Mouse (Mus musculus) embryonic facial prominence, embryonic 14.5 days (tissue): ENCODE measurements around the gene Hist2h2bb. TPM values are rescaled to one million over a fixed set of nuclear protein-coding genes. Genes with fewer than 3 reads are reported as not detected.
"Not testable (repeated sequence)": the region's sequence is repeated elsewhere in the genome, so short reads cannot be mapped to it uniquely, and the experiment has no call there.

Source experiments
- ATAC-seq: fragments of 200-750 bp; cut with Nextera tagmentation; 2 replicates; pipeline ENCODE4 v1.8.0; 2017; ENCODE audit warnings: low read depth, moderate number of reproducible peaks, moderate TSS enrichment
- DNase-seq: peaks from one replicate; pipeline ENCODE4 v3.0.0-alpha.2; 2015; ENCODE audit warnings: low spot score
- H3K27ac ChIP-seq: fragments of 300-500 bp; sonication (generic); replicated peaks from 2 replicates; pipeline ENCODE4 v1.5.1; 2014; ENCODE audit warnings: low read depth, mild to moderate bottlenecking, low read length, moderate library complexity
- H3K27me3 ChIP-seq: fragments of 300-500 bp; sonication (generic); replicated peaks from 2 replicates; pipeline ENCODE4 v1.6.1; 2014; ENCODE audit warnings: low read length; ENCODE audit not compliant: control insufficient read depth, insufficient read depth
- H3K36me3 ChIP-seq: fragments of 300-500 bp; sonication (generic); 2 replicates; pipeline ENCODE4 v1.6.1; 2014; ENCODE audit warnings: low read length, mixed read lengths; ENCODE audit not compliant: control insufficient read depth, insufficient read depth
- H3K4me1 ChIP-seq: fragments of 300-500 bp; sonication (generic); 2 replicates; pipeline ENCODE4 v1.6.1; 2014; ENCODE audit warnings: antibody characterized with exemption, low read length; ENCODE audit not compliant: control insufficient read depth, insufficient read depth
- H3K4me2 ChIP-seq: fragments of 300-500 bp; sonication (generic); 2 replicates; pipeline ENCODE4 v1.6.1; 2014; ENCODE audit warnings: low read depth, mild to moderate bottlenecking, low read length, moderate library complexity, mixed read lengths
- H3K4me3 ChIP-seq: fragments of 300-500 bp; sonication (generic); 2 replicates; pipeline ENCODE4 v1.5.1; 2014; ENCODE audit warnings: low read depth, mild to moderate bottlenecking, low read length
- H3K9ac ChIP-seq: fragments of 300-500 bp; sonication (generic); 2 replicates; pipeline ENCODE4 v1.6.1; 2014; ENCODE audit warnings: low read depth, mild to moderate bottlenecking, low read length, moderate library complexity, mixed read lengths
- H3K9me3 ChIP-seq: fragments of 300-500 bp; sonication (generic); 2 replicates; pipeline ENCODE4 v1.6.1; 2016; ENCODE audit warnings: low read length; ENCODE audit not compliant: control insufficient read depth
- WGBS: fragments of 180-500 bp; shearing (Covaris S2); extraction: QIAGEN DNeasy Blood & Tissue Kit; methylation state at CpG from one replicate; pipeline ENCODE4 v1.1.7; 2014; 5-methylcytosine and 5-hydroxymethylcytosine counted together
- polyA plus RNA-seq: library from polyadenylated mRNA; unstranded; fragments of >200 nt; fragmentation: Nextera tagmentation; extraction: Ambion mirVana; gene quantifications from 2 replicates; pipeline ENCODE4 v1.2.1, GENCODE M21; 2014

Hist2h2bb gene
- polyA plus RNA-seq, 1 experiment from 2014 or later = 12.7 TPM

GRCm38 (mm10) chr3:96237904-96238511 is 31.5 kb upstream of the Hist2h2bb start:
- Histone ChIP-seq H3K4me1 (peaks cover 17% of the 10 kb centered on the region), H3K9ac (peak overlapping the region; percentile 70), H3K4me3 (peak overlapping the region; percentile 47), H3K27ac (peak overlapping the region; percentile 81), H3K4me2 (peak overlapping the region; percentile 62), H3K27me3 (no peaks in the 10 kb centered on the region), H3K36me3 (no peaks in the 10 kb centered on the region), H3K9me3 (no peaks in the 10 kb centered on the region)
- WGBS = under 1% methylated on average over 12 of the region's 12 CpGs
- DNase-seq (peak; percentile 45), ATAC-seq (no peak)

- not testable (repeated sequence) for H3K27me3 ChIP-seq, H3K36me3 ChIP-seq, DNase-seq, H3K9me3 ChIP-seq
- H3K4me2 ChIP-seq = peak within 1 kb of the TSS; percentile 62
- H3K4me1 ChIP-seq = peaks cover 23% of the 10 kb centered on the region
- peak; percentile 91 for ATAC-seq
- H3K27ac ChIP-seq = peak within 1 kb of the TSS; percentile 81
- 0% methylated on average over 3 of the region's 68 CpGs for WGBS
- H3K4me3 ChIP-seq = peak within 1 kb of the TSS; percentile 47
- peak within 1 kb of the TSS; percentile 70 for H3K9ac ChIP-seq
These were observed 30.4 kb upstream of the Hist2h2bb start, which contains the start of gene Hist2h3c2 for GRCm38 (mm10) chr3:96238954-96239793. Gene Hist2h3c2, minus strand, starts transcription at chr3:96239127.

- peak; percentile 82 for ATAC-seq
- H3K4me3 ChIP-seq = peak within 1 kb of the TSS; percentile 31
- H3K9me3 ChIP-seq, H3K27me3 ChIP-seq, H3K36me3 ChIP-seq: not testable (repeated sequence)
- H3K4me1 ChIP-seq = peaks cover 29% of the 10 kb centered on the region
- peak within 1 kb of the TSS; percentile 52 for H3K4me2 ChIP-seq
- WGBS = 20% methylated on average over 6 of the region's 85 CpGs
- peak; percentile 80 for DNase-seq
- H3K27ac ChIP-seq = peak within 1 kb of the TSS; percentile 95
- H3K9ac ChIP-seq = peak within 1 kb of the TSS; percentile 62
These were observed 29.4 kb upstream of the Hist2h2bb start, which contains the start of gene Hist2h2aa2 for GRCm38 (mm10) chr3:96239949-96240798. Gene Hist2h2aa2, minus strand, starts transcription at chr3:96240276.

GRCm38 (mm10) chr3:96240799-96241197 is 28.8 kb upstream of the Hist2h2bb start:
- DNase-seq (no peak), ATAC-seq (no peak)
- Histone ChIP-seq H3K36me3 (no peaks in the 10 kb centered on the region), H3K27ac (peak overlapping the region; percentile 95), H3K4me2 (peak overlapping the region; percentile 52), H3K9ac (peak overlapping the region; percentile 62), H3K4me3 (peak overlapping the region; percentile 29), H3K9me3 (no peaks in the 10 kb centered on the region), H3K4me1 (peaks cover 29% of the 10 kb centered on the region), H3K27me3 (no peaks in the 10 kb centered on the region)
- WGBS = 78% methylated on average over 9 of the region's 9 CpGs

GRCm38 (mm10) chr3:96243921-96244572 is 25.5 kb upstream of the Hist2h2bb start:
- peak overlapping the region; percentile 74 for H3K4me2 ChIP-seq
- H3K36me3 ChIP-seq = no peaks in the 10 kb centered on the region
- no peak for DNase-seq
- no peak for ATAC-seq
- peaks cover 21% of the 10 kb centered on the region for H3K4me1 ChIP-seq
- peak overlapping the region; percentile 82 for H3K9ac ChIP-seq
- peak overlapping the region; percentile 98 for H3K27ac ChIP-seq
- H3K4me3 ChIP-seq = peak overlapping the region; percentile 54; the same call in 1 of the 2 replicates
- WGBS = 78% methylated on average over 7 of the region's 7 CpGs
- no peaks in the 10 kb centered on the region for H3K9me3 ChIP-seq
- H3K27me3 ChIP-seq = no peaks in the 10 kb centered on the region

- H3K27me3 ChIP-seq, H3K9me3 ChIP-seq, H3K36me3 ChIP-seq: not testable (repeated sequence)
- Histone ChIP-seq H3K4me2 (peak within 1 kb of the TSS; percentile 74), H3K4me1 (peaks cover 21% of the 10 kb centered on the region), H3K9ac (peak within 1 kb of the TSS; percentile 82), H3K4me3 (peak within 1 kb of the TSS; percentile 54), H3K27ac (peak within 1 kb of the TSS; percentile 98)
- WGBS = under 1% methylated on average over 14 of the region's 88 CpGs
- ATAC-seq (peak; percentile 90), DNase-seq (peak; percentile 75)
These were observed 24.3 kb upstream of the Hist2h2bb start, which contains the start of gene Hist2h2aa1 for GRCm38 (mm10) chr3:96245003-96245886. Gene Hist2h2aa1, plus strand, starts transcription at chr3:96245497.

- not testable (repeated sequence) for H3K36me3 ChIP-seq, H3K9me3 ChIP-seq, ATAC-seq, H3K27me3 ChIP-seq, DNase-seq, H3K4me2 ChIP-seq
- peak overlapping the region; percentile 29 for H3K4me3 ChIP-seq
- peak overlapping the region; percentile 53 for H3K9ac ChIP-seq
- 1% methylated on average over 9 of the region's 21 CpGs for whole genome bisulfite sequencing
- peaks cover 19% of the 10 kb centered on the region for H3K4me1 ChIP-seq
- peak overlapping the region; percentile 74 for H3K27ac ChIP-seq
These were observed 23.5 kb upstream of the Hist2h2bb start for GRCm38 (mm10) chr3:96246018-96246417.
